ENCODE assay signal across 15 mouse cellular contexts in the genomic region with DNA sequence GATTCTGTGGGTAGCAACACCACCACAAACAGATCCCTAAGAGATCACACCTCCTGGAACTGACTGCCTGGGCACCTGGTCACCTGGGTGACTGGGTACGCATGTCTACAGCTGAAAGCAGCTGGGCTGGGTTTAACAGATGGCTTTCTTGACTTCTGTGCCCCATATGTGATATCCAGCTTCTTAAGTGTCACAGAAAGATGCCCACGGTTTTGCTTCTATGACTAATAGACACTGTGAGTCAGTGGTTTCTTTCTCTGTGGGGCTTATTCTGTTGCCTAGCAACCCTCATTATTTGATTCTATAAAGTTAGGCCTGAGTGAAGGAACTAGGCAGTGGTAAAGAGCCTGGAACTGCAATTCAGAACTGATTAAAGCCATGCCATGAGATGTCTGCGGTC. TPM values are rescaled to one million over a fixed set of nuclear protein-coding genes. Genes with fewer than 3 reads are reported as not detected.
DNase-seq lines count a peak whose midpoint lies in the region; ATAC-seq and TF ChIP-seq lines count a peak whose summit lies in the region.
"Had no signal": no experiment of that assay in that cellular context is flagged by ENCODE, and none has a peak within 500 bp of the region (broad histone marks: within the 10 kb centered on the region; RNA-seq: fewer than 3 reads in every experiment).

No protein-coding gene starts in this region.

- no peak for TF ChIP-seq POLR2A in kidney, adult 2 months (IDR thresholded peaks at IDR 0.05; ENCODE audit: low read depth, low read length)
- no peak for TF ChIP-seq POLR2A in CH12.LX (IDR thresholded peaks at IDR 0.05; ENCODE audit: low read depth, low read length)
- TF ChIP-seq POLR2A in cortical plate, adult 2 months (IDR thresholded peaks at IDR 0.05; ENCODE audit: extremely low read depth, insufficient read depth, low read length) = no peak

- H3K27me3 ChIP-seq in kidney, embryonic 15.5 days = no peaks in the 10 kb centered on the region
- H3K27me3 ChIP-seq in kidney, adult 2 months (replicated peaks; ENCODE audit: control insufficient read depth, insufficient read depth, low read length) = no peaks in the 10 kb centered on the region
- no peaks in the 10 kb centered on the region for H3K27me3 ChIP-seq in CH12.LX (replicated peaks)
- H3K27me3 ChIP-seq: limb, embryonic 15.5 days; neural tube, embryonic 12.5 days had no signal

- TF ChIP-seq EP300 in CH12.LX (IDR thresholded peaks at IDR 0.05; ENCODE audit: low read length) = no peak

- no peak overlapping the region for H3K4me2 ChIP-seq in kidney, embryonic 15.5 days
- H3K4me2 ChIP-seq in CH12.LX (ENCODE audit: insufficient read depth, low read depth, poor library complexity, severe bottlenecking) = no peak overlapping the region
- H3K4me2 ChIP-seq: limb, embryonic 15.5 days; neural tube, embryonic 12.5 days had no signal

- dilution Hi-C loops in CH12.LX (cut with MboI; ENCODE audit: extremely low pct_ligation_motif_present, extremely low pct_unique_long_range_greater_than_20kb, low sequenced_read_pairs) = no loop called here

- no peak for DNase-seq in kidney, adult 2 months
- peak; percentile 27 for DNase-seq in CH12.LX (ENCODE audit: extremely low read depth)
- DNase-seq in left cerebral cortex, adult 8-10 months (ENCODE audit: low spot score in 2 of 2) = peak; percentile 40 to 76
- DNase-seq in urinary bladder, postnatal 10 days (ENCODE audit: low spot score) = no peak
- DNase-seq in urinary bladder, adult 18-20 months (ENCODE audit: low spot score in 2 of 2) = no peak
- DNase-seq in c-Kit-positive CD71-positive TER-119-positive erythroid progenitor cells, embryonic 14.5 days (ENCODE audit: low spot score) = no peak
- DNase-seq: adrenal gland, adult 8-10 months; cerebellum, adult 8-10 months; kidney, adult 8-10 months; lung, postnatal 4 days; thymus, postnatal 25 days had no signal

- 0 out of 2 replicates have a peak overlapping the region, but pooled peaks have one; percentile 34 for H3K27ac ChIP-seq in kidney, embryonic 15.5 days
- no peak overlapping the region for H3K27ac ChIP-seq in kidney, adult 2 months (ENCODE audit: insufficient read depth, low read depth, low read length)
- H3K27ac ChIP-seq in CH12.LX (ENCODE audit: insufficient read depth, low read depth) = no peak overlapping the region
- H3K27ac ChIP-seq in cortical plate, adult 2 months (ENCODE audit: insufficient read depth, low read length) = peak overlapping the region; percentile 9; the same call in 1 of the 2 replicates
- H3K27ac ChIP-seq: limb, embryonic 15.5 days; neural tube, embryonic 12.5 days had no signal

- H3K36me3 ChIP-seq in kidney, embryonic 15.5 days = no peaks in the 10 kb centered on the region
- no peaks in the 10 kb centered on the region for H3K36me3 ChIP-seq in kidney, adult 2 months (ENCODE audit: control insufficient read depth, insufficient read depth, low read length)
- no peaks in the 10 kb centered on the region for H3K36me3 ChIP-seq in CH12.LX (replicated peaks in 1 of 2; ENCODE audit: control insufficient read depth in 1 of 2, insufficient read depth in 1 of 2, low read length in 1 of 2)
- H3K36me3 ChIP-seq: limb, embryonic 15.5 days; neural tube, embryonic 12.5 days had no signal

- H3K4me3 ChIP-seq in kidney, embryonic 15.5 days (replicated peaks) = no peak overlapping the region
- H3K4me3 ChIP-seq in kidney, adult 2 months (ENCODE audit: insufficient read depth, low read depth, low read length) = no peak overlapping the region
- no peak overlapping the region for H3K4me3 ChIP-seq in CH12.LX (replicated peaks in 1 of 3; ENCODE audit: low read depth in 2 of 3, low read length in 2 of 3, poor library complexity in 1 of 3)
- H3K4me3 ChIP-seq in cortical plate, adult 2 months (ENCODE audit: insufficient read depth, low read length) = no peak overlapping the region
- H3K4me3 ChIP-seq: limb, embryonic 15.5 days; neural tube, embryonic 12.5 days had no signal

- in situ Hi-C loops in CH12.LX (cut with MboI; ENCODE audit: low pct_ligation_motif_present, low pct_unique_long_range_greater_than_20kb, low sequenced_read_pairs) = no loop called here

- ATAC-seq in kidney, embryonic 15.5 days (replicated peaks; ENCODE audit: low FRiP score) = no peak

- TF ChIP-seq RAD21 in CH12.LX (IDR thresholded peaks at IDR 0.05; ENCODE audit: low read depth, low read length) = no peak

- no peaks in the 10 kb centered on the region for H3K9me3 ChIP-seq in kidney, embryonic 15.5 days (replicated peaks)
- H3K9me3 ChIP-seq in CH12.LX (replicated peaks; ENCODE audit: low read length) = no peaks in the 10 kb centered on the region
- H3K9me3 ChIP-seq: limb, embryonic 15.5 days; neural tube, embryonic 12.5 days had no signal

- no peak overlapping the region for H3K9ac ChIP-seq in kidney, embryonic 15.5 days
- H3K9ac ChIP-seq in CH12.LX (ENCODE audit: insufficient read depth, low read depth) = no peak overlapping the region
- H3K9ac ChIP-seq: limb, embryonic 15.5 days; neural tube, embryonic 12.5 days had no signal

- no peaks in the 10 kb centered on the region for H3K79me2 ChIP-seq in CH12.LX (replicated peaks; ENCODE audit: control insufficient read depth, extremely low read depth, insufficient read depth, poor library complexity, severe bottlenecking)

- 69% methylated on average over 3 of the region's 3 CpGs for WGBS in kidney, embryonic 15.5 days
- WGBS in kidney, adult 2 months = 80% methylated on average over 3 of the region's 3 CpGs

- no peak for TF ChIP-seq CTCF in kidney, adult 2 months (conservative IDR thresholded peaks at IDR 0.05; ENCODE audit: insufficient read depth, insufficient read length, low read depth, low read length)
- TF ChIP-seq CTCF in CH12.LX (conservative IDR thresholded peaks at IDR 0.05 in 1 of 2, IDR thresholded peaks at IDR 0.05 in 1 of 2; ENCODE audit: low read depth in 2 of 2, low read length in 2 of 2) = no peak
- no peak for TF ChIP-seq CTCF in cortical plate, adult 2 months (IDR thresholded peaks at IDR 0.05; ENCODE audit: extremely low read depth, insufficient read depth, low read length)

- peaks cover 4% of the 10 kb centered on the region; the same call in 1 of the 2 replicates for H3K4me1 ChIP-seq in kidney, embryonic 15.5 days
- peaks cover 14% of the 10 kb centered on the region for H3K4me1 ChIP-seq in kidney, adult 2 months (ENCODE audit: control insufficient read depth, insufficient read depth, low read length)
- peaks cover 10 to 53% of the 10 kb centered on the region in 2 experiments for H3K4me1 ChIP-seq in CH12.LX (ENCODE audit: control insufficient read depth in 1 of 2, insufficient read depth in 2 of 2)
- peaks cover 18% of the 10 kb centered on the region for H3K4me1 ChIP-seq in cortical plate, adult 2 months (ENCODE audit: control insufficient read depth, insufficient read depth, low read length)

TF ChIP-seq in CH12.LX, 34 proteins besides CTCF, POLR2A, EP300 and RAD21:
- TF ChIP-seq BHLHE40 (IDR thresholded peaks at IDR 0.05; ENCODE audit: low read depth, low read length) (peak; percentile 4; the same call in 1 of the 2 replicates), RCOR1 (conservative IDR thresholded peaks at IDR 0.05; ENCODE audit: low read depth, low read length) (no peak)

RNA-seq across cellular contexts. Expression of a gene that starts 55.1 kb away (rescaled TPM):
- polyA plus RNA-seq in kidney, embryonic 15.5 days (2015; fragmentation: Nextera tagmentation; extraction: Ambion mirVana) = 3.2 TPM in 2 replicates
- polyA plus RNA-seq in kidney, adult 2 months (2012; rRNA removed) = 21.8 and 22.1 TPM in 2 replicates
- total RNA-seq in CH12.LX (2012; rRNA removed) = 0.59 and 1.1 TPM in 2 replicates
- total RNA-seq in CH12.LX (2014; rRNA removed) = 0.12 and 0.17 TPM in 2 replicates
- 0.26 and 0.33 TPM in 2 replicates for polyA plus RNA-seq in CH12.LX (2012; ENCODE audit: insufficient read length, low read depth)
- polyA plus RNA-seq in cortical plate, adult 2 months (2012; rRNA removed) = 24.8 and 28.7 TPM in 2 replicates
- 10 to 100 TPM; 51.1 to 57.2 (median 55.9) TPM for total RNA-seq in left cerebral cortex, adult 8-10 months (2022)

Comparison
In these comparisons a context has a peak if more than half of its experiments do, and no peak if none do; other contexts are left out.
1. H3K27ac ChIP-seq: peak in kidney, embryonic 15.5 days (single experiment) and cortical plate, adult 2 months (single experiment); none in kidney, adult 2 months (single experiment) and CH12.LX (single experiment).
2. DNase-seq: peak in CH12.LX (single experiment) and left cerebral cortex, adult 8-10 months (2 of 2); none in kidney, adult 2 months (single experiment), urinary bladder, postnatal 10 days (single experiment), urinary bladder, adult 18-20 months (0 of 2) and c-Kit-positive CD71-positive TER-119-positive erythroid progenitor cells, embryonic 14.5 days (single experiment).